8 mouse cellular contexts compared by ENCODE assay signal in genomic region chr7:43680960-43681359, GRCm38 (mm10). TPM values are rescaled to one million over a fixed set of nuclear protein-coding genes. Genes with fewer than 3 reads are reported as not detected.
DNase-seq lines count a peak whose midpoint lies in the region; ATAC-seq and TF ChIP-seq lines count a peak whose summit lies in the region.

No protein-coding gene starts in this region.

- TF ChIP-seq CTCF in thymus, adult 2 months (IDR thresholded peaks at IDR 0.05; ENCODE audit: borderline replicate concordance, control insufficient read depth, extremely low read depth, insufficient read depth, low read length, poor library complexity) = peak; percentile 65; the same call in 1 of the 2 replicates
- TF ChIP-seq CTCF in kidney, postnatal 0 days (IDR thresholded peaks at IDR 0.05; ENCODE audit: low read depth) = peak; percentile 86

- H3K4me1 ChIP-seq in thymus, adult 2 months (replicated peaks; ENCODE audit: control insufficient read depth, insufficient read depth, low read length) = no peaks in the 10 kb centered on the region
- no peaks in the 10 kb centered on the region for H3K4me1 ChIP-seq in kidney, postnatal 0 days (replicated peaks; ENCODE audit: insufficient read depth, low read length)
- no peaks in the 10 kb centered on the region for H3K4me1 ChIP-seq in neural tube, embryonic 15.5 days

- no peaks in the 10 kb centered on the region for H3K27me3 ChIP-seq in thymus, adult 2 months (ENCODE audit: control insufficient read depth, insufficient read depth, low read length)
- no peaks in the 10 kb centered on the region for H3K27me3 ChIP-seq in kidney, postnatal 0 days (ENCODE audit: insufficient read depth, low read length)
- no peaks in the 10 kb centered on the region for H3K27me3 ChIP-seq in neural tube, embryonic 15.5 days (replicated peaks)

- no peak overlapping the region for H3K4me3 ChIP-seq in thymus, adult 2 months (ENCODE audit: control insufficient read depth, insufficient read depth, low read length)
- H3K4me3 ChIP-seq in kidney, postnatal 0 days (replicated peaks; ENCODE audit: low read depth, low read length) = no peak overlapping the region
- H3K4me3 ChIP-seq in neural tube, embryonic 15.5 days (replicated peaks) = no peak overlapping the region

- H3K36me3 ChIP-seq in thymus, adult 2 months (ENCODE audit: control insufficient read depth, insufficient read depth, low read length) = peaks cover 10% of the 10 kb centered on the region; the same call in 1 of the 2 replicates
- H3K36me3 ChIP-seq in kidney, postnatal 0 days (ENCODE audit: insufficient read depth, low read length) = peaks cover 17% of the 10 kb centered on the region
- peaks cover 27% of the 10 kb centered on the region for H3K36me3 ChIP-seq in neural tube, embryonic 15.5 days

- WGBS in thymus, adult 2 months = 43% methylated on average over 5 of the region's 5 CpGs
- WGBS in kidney, postnatal 0 days = 16% methylated on average over 5 of the region's 5 CpGs
- WGBS in neural tube, embryonic 15.5 days = 21% methylated on average over 5 of the region's 5 CpGs

- no peak overlapping the region for H3K27ac ChIP-seq in thymus, adult 2 months (ENCODE audit: control insufficient read depth, insufficient read depth, low read length)
- H3K27ac ChIP-seq in kidney, postnatal 0 days = no peak overlapping the region
- H3K27ac ChIP-seq in neural tube, embryonic 15.5 days (replicated peaks) = no peak overlapping the region

- peak; percentile 51 for DNase-seq in thymus, adult 2 months
- no peak for DNase-seq in thymus, adult 18-20 months
- peak; percentile 57 for DNase-seq in brain, adult 2 months (ENCODE audit: low read depth, low spot score)
- DNase-seq in kidney, postnatal 0 days (ENCODE audit: low spot score) = peak; percentile 73
- peak; percentile 62 to 70 for DNase-seq in lung, adult 18-20 months
- DNase-seq in yolk sac, embryonic 10.5 days (ENCODE audit: low spot score) = peak; percentile 15

- no peaks in the 10 kb centered on the region for H3K9me3 ChIP-seq in kidney, postnatal 0 days (replicated peaks; ENCODE audit: low read length)
- H3K9me3 ChIP-seq in neural tube, embryonic 15.5 days (replicated peaks) = no peaks in the 10 kb centered on the region

- peak; percentile 82 for ATAC-seq in frontal cortex, adult (ENCODE audit: low TSS enrichment)
- no peak for ATAC-seq in kidney, postnatal 0 days (replicated peaks; ENCODE audit: low FRiP score, low read depth)
- ATAC-seq in neural tube, embryonic 15.5 days (ENCODE audit: low FRiP score) = peak; percentile 67; the same call in 1 of the 2 replicates

- H3K9ac ChIP-seq in kidney, postnatal 0 days (ENCODE audit: low read depth, low read length) = no peak overlapping the region
- no peak overlapping the region for H3K9ac ChIP-seq in neural tube, embryonic 15.5 days (replicated peaks)

- H3K4me2 ChIP-seq in kidney, postnatal 0 days (ENCODE audit: low read length) = no peak overlapping the region
- no peak overlapping the region for H3K4me2 ChIP-seq in neural tube, embryonic 15.5 days

- no peak for TF ChIP-seq POLR2A in thymus, adult 2 months (IDR thresholded peaks at IDR 0.05; ENCODE audit: control insufficient read depth, extremely low read depth, insufficient read depth, low read length, poor library complexity)

RNA-seq across cellular contexts. Expression of gene Ctu1, which starts 9.1 kb away (rescaled TPM):
- polyA plus RNA-seq in thymus, adult 2 months (2012; rRNA removed) = 15.0 and 17.0 TPM in 2 replicates
- 12.5 and 13.5 TPM in 2 replicates for polyA plus RNA-seq in kidney, postnatal 0 days (2015; fragmentation: Nextera tagmentation; extraction: Ambion mirVana)
- polyA plus RNA-seq in neural tube, embryonic 15.5 days (2015; fragmentation: Nextera tagmentation; extraction: Ambion mirVana) = 19.9 and 22.3 TPM in 2 replicates

RNA-seq across cellular contexts. Expression of gene Klk14, which starts 9.3 kb away (rescaled TPM):
- 1.9 and 2.0 TPM in 2 replicates for polyA plus RNA-seq in thymus, adult 2 months (2012; rRNA removed)
- not detected in 2 replicates for polyA plus RNA-seq in kidney, postnatal 0 days (2015; fragmentation: Nextera tagmentation; extraction: Ambion mirVana)
- not detected in 2 replicates for polyA plus RNA-seq in neural tube, embryonic 15.5 days (2015; fragmentation: Nextera tagmentation; extraction: Ambion mirVana)

RNA-seq across cellular contexts. Expression of gene Siglece, which starts 21.0 kb away (rescaled TPM):
- 2.5 and 2.8 TPM in 2 replicates for polyA plus RNA-seq in thymus, adult 2 months (2012; rRNA removed)
- 0.59 and 0.68 TPM in 2 replicates for polyA plus RNA-seq in kidney, postnatal 0 days (2015; fragmentation: Nextera tagmentation; extraction: Ambion mirVana)
- polyA plus RNA-seq in neural tube, embryonic 15.5 days (2015; fragmentation: Nextera tagmentation; extraction: Ambion mirVana) = 0.23 and 0.56 TPM in 2 replicates

RNA-seq across cellular contexts. Expression of gene Klk13, which starts 31.4 kb away (rescaled TPM):
- 3.6 and 4.4 TPM in 2 replicates for polyA plus RNA-seq in thymus, adult 2 months (2012; rRNA removed)
- polyA plus RNA-seq in kidney, postnatal 0 days (2015; fragmentation: Nextera tagmentation; extraction: Ambion mirVana) = 0.14 and 0.17 TPM in 2 replicates
- 0.17 and 0.38 TPM in 2 replicates for polyA plus RNA-seq in neural tube, embryonic 15.5 days (2015; fragmentation: Nextera tagmentation; extraction: Ambion mirVana)

RNA-seq across cellular contexts. Expression of gene Ceacam18, which starts 46.5 kb away (rescaled TPM):
- polyA plus RNA-seq in thymus, adult 2 months (2012; rRNA removed) = 0.85 and 1.0 TPM in 2 replicates
- polyA plus RNA-seq in kidney, postnatal 0 days (2015; fragmentation: Nextera tagmentation; extraction: Ambion mirVana) = not detected in 2 replicates
- 0.36 TPM in 1 of 2 replicates, not detected in the other for polyA plus RNA-seq in neural tube, embryonic 15.5 days (2015; fragmentation: Nextera tagmentation; extraction: Ambion mirVana)

Comparison
In these comparisons a context has a peak if more than half of its experiments do, and no peak if none do; other contexts are left out.
1. DNase-seq: peak in thymus, adult 2 months (single experiment), brain, adult 2 months (single experiment), kidney, postnatal 0 days (single experiment), lung, adult 18-20 months (2 of 2) and yolk sac, embryonic 10.5 days (single experiment); none in thymus, adult 18-20 months (0 of 2).